ENCODE assay signal across 11 mouse cellular contexts in genomic region chrX:160496473-160496872, GRCm38 (mm10).
"Had no signal": no experiment of that assay in that cellular context is flagged by ENCODE, and none has a peak within 500 bp of the region (broad histone marks: within the 10 kb centered on the region; RNA-seq: fewer than 3 reads in every experiment).

No protein-coding gene starts in this region.

- H3K36me3 ChIP-seq: limb, embryonic 12.5 days; midbrain, embryonic 13.5 days had no signal

- H3K9me3 ChIP-seq: limb, embryonic 12.5 days; megakaryocyte, embryonic 14.5 days; midbrain, embryonic 13.5 days had no signal

- ATAC-seq: intestine, postnatal 0 days; midbrain, embryonic 13.5 days had no signal

- H3K4me1 ChIP-seq: limb, embryonic 12.5 days; midbrain, embryonic 13.5 days had no signal

- H3K27ac ChIP-seq: limb, embryonic 12.5 days; midbrain, embryonic 13.5 days had no signal

- H3K4me2 ChIP-seq: limb, embryonic 12.5 days; lung, embryonic 14.5 days; midbrain, embryonic 13.5 days had no signal

- DNase-seq: kidney, adult 8-10 months; kidney, postnatal 25 days; lung, embryonic 14.5 days; lung, postnatal 10 days; lung, postnatal 4 days; right cerebral cortex, postnatal 14 days; thymus, postnatal 4 days had no signal

- H3K4me3 ChIP-seq: limb, embryonic 12.5 days; megakaryocyte, embryonic 14.5 days; midbrain, embryonic 13.5 days had no signal

- H3K9ac ChIP-seq: limb, embryonic 12.5 days; lung, embryonic 14.5 days; midbrain, embryonic 13.5 days had no signal
